Mouse (Mus musculus) hindbrain, embryonic 11.5 days (tissue): ENCODE measurements around the gene Slain1. TPM values are rescaled to one million over a fixed set of nuclear protein-coding genes. Genes with fewer than 3 reads are reported as not detected.

Experiments used
- ATAC-seq: fragments of 200-750 bp; cut with Nextera tagmentation; 2 replicates; pipeline ENCODE4 v1.8.0; 2017; ENCODE audit warnings: mild to moderate bottlenecking, moderate TSS enrichment, moderate library complexity; ENCODE audit not compliant: low FRiP score
- DNase-seq: peaks from one replicate; pipeline ENCODE4 v3.0.0-alpha.2; 2015; ENCODE audit warnings: low spot score
- H3K27ac ChIP-seq: fragments of 300-500 bp; sonication (generic); 2 replicates; pipeline ENCODE4 v1.5.1; 2014; ENCODE audit warnings: mild to moderate bottlenecking, low read depth, low read length
- H3K27me3 ChIP-seq: fragments of 300-500 bp; sonication (generic); 2 replicates; pipeline ENCODE4 v1.6.1; 2014; ENCODE audit warnings: mild to moderate bottlenecking, low read length, moderate library complexity, mixed read lengths; ENCODE audit not compliant: control insufficient read depth, insufficient read depth
- H3K36me3 ChIP-seq: fragments of 300-500 bp; sonication (generic); 2 replicates; pipeline ENCODE4 v1.6.1; 2014; ENCODE audit warnings: mild to moderate bottlenecking, low read length, moderate library complexity, mixed read lengths; ENCODE audit not compliant: control insufficient read depth, insufficient read depth
- H3K4me1 ChIP-seq: fragments of 300-500 bp; sonication (generic); replicated peaks from 2 replicates; pipeline ENCODE4 v1.6.1; 2014; ENCODE audit warnings: low read length, mixed read lengths; ENCODE audit not compliant: control insufficient read depth, insufficient read depth
- H3K4me2 ChIP-seq: fragments of 300-500 bp; sonication (generic); replicated peaks from 2 replicates; pipeline ENCODE4 v1.6.1; 2014; ENCODE audit warnings: mild to moderate bottlenecking, low read depth, low read length
- H3K4me3 ChIP-seq: fragments of 300-500 bp; sonication (generic); 2 replicates; pipeline ENCODE4 v1.5.1; 2014; ENCODE audit warnings: low read depth, low read length
- H3K9ac ChIP-seq: fragments of 300-500 bp; sonication (generic); 2 replicates; pipeline ENCODE4 v1.6.1; 2014; ENCODE audit warnings: low read depth, low read length
- H3K9me3 ChIP-seq: fragments of 300-500 bp; sonication (generic); 2 replicates; pipeline ENCODE4 v1.6.1; 2016; ENCODE audit warnings: low read length; ENCODE audit not compliant: control insufficient read depth
- WGBS: fragments of 180-500 bp; shearing (Covaris S2); extraction: QIAGEN DNeasy Blood & Tissue Kit; methylation state at CpG from one replicate; pipeline ENCODE4 v1.1.7; 2014; 5-methylcytosine and 5-hydroxymethylcytosine counted together
- polyA plus RNA-seq: library from polyadenylated mRNA; unstranded; fragments of >200 nt; fragmentation: Nextera tagmentation; extraction: Ambion mirVana; gene quantifications from 2 replicates; pipeline ENCODE4 v1.2.1, GENCODE M21; 2014

Slain1 gene
- polyA plus RNA-seq, 1 experiment from 2014 or later: 13.3 TPM

DNA sequence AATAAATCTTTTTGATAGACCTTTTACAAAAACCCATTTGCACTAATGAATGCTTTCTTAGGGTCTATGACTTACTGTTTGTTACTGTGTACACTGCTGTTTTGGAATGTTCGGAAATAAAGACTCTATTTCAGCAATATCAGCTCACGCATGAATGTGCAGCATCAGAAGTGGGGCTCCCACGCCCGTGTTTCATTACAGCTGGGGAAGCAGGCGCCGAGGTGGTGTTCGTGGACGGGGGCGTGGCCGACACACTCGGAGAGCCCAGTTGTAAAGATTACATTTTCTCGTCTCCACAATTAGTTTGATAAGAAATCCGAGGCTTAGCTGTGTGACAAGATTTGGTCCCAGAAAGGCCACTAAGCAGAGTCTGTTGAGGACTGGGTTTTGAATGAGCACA lies 54.7 kb downstream of the Slain1 start:
- DNase-seq (no peak), ATAC-seq (no peak)
- Histone ChIP-seq H3K9me3 (no peaks in the 10 kb centered on the region), H3K36me3 (0 out of 2 replicates have a peak, but pooled peaks cover 7% of the 10 kb centered on the region), H3K4me2 (no peak overlapping the region), H3K9ac (no peak overlapping the region), H3K27me3 (no peaks in the 10 kb centered on the region), H3K4me3 (no peak overlapping the region), H3K27ac (no peak overlapping the region), H3K4me1 (no peaks in the 10 kb centered on the region)
- WGBS: 90% methylated on average over 13 of the region's 13 CpGs

- H3K27ac ChIP-seq: no peak overlapping the region
- no peak overlapping the region for H3K4me3 ChIP-seq
- WGBS: 96% methylated on average over 6 of the region's 6 CpGs
- no peaks in the 10 kb centered on the region for H3K4me1 ChIP-seq
- H3K4me2 ChIP-seq: no peak overlapping the region
- H3K9ac ChIP-seq: no peak overlapping the region
- no peaks in the 10 kb centered on the region for H3K9me3 ChIP-seq
- no peaks in the 10 kb centered on the region for H3K27me3 ChIP-seq
- DNase-seq: no peak
- H3K36me3 ChIP-seq: 0 out of 2 replicates have a peak, but pooled peaks cover 7% of the 10 kb centered on the region
- no peak for ATAC-seq
Observed at GRCm38 (mm10) chr14:103706347-103706746, 56.3 kb downstream of the Slain1 start.

DNA sequence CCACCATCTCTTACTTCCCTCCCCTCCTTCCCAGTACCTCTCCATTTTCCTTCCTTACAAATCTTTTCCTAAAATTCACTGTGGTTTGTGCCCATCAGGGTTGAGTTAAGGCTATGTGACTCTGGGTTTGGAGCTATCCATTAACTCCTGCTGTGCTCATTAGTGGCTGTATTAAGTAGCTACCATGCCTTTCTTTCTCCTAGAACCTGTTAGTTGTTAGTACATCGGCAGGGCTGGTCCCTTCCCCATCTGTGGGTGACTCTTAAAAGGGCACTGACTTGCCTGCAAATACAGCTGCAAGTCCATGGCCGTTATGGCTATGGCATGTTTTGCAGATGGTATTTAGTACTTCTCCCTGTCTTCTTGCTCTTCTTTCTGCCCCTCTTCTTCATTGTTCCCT lies 58.6 kb downstream of the Slain1 start:
- Histone ChIP-seq H3K4me3 (no peak overlapping the region), H3K9ac (no peak overlapping the region), H3K27me3 (no peaks in the 10 kb centered on the region), H3K9me3 (no peaks in the 10 kb centered on the region), H3K4me2 (no peak overlapping the region), H3K36me3 (0 out of 2 replicates have a peak, but pooled peaks cover 4% of the 10 kb centered on the region), H3K27ac (no peak overlapping the region), H3K4me1 (no peaks in the 10 kb centered on the region)
- DNase-seq: no peak
- no peak for ATAC-seq
- WGBS: 82% methylated on average over 2 of the region's 2 CpGs

DNA sequence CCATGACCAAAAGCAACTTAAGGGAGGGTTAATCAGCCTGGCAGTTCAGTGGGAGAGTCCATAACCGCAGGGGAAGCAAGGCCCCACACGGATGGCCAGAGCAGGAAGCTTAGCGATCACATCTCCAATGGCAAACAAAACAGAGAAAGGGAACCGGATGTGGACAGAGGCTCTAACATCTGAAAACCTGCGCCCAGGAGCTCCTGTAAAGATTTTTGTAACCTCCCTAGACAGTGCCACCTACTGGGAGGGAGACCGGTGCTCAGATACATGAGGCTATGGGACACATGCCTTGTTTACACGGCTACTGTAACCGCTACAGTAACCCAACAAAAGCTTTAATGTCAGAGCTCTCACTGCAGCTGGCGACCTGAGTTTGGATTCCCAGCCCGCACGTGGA lies 59.2 kb downstream of the Slain1 start:
- Histone ChIP-seq H3K36me3 (no peaks in the 10 kb centered on the region), H3K9me3 (no peaks in the 10 kb centered on the region), H3K4me3 (no peak overlapping the region), H3K27ac (no peak overlapping the region), H3K27me3 (no peaks in the 10 kb centered on the region), H3K4me1 (no peaks in the 10 kb centered on the region), H3K4me2 (no peak overlapping the region), H3K9ac (no peak overlapping the region)
- ATAC-seq: no peak
- 90% methylated on average over 11 of the region's 11 CpGs for WGBS
- DNase-seq: no peak

DNA sequence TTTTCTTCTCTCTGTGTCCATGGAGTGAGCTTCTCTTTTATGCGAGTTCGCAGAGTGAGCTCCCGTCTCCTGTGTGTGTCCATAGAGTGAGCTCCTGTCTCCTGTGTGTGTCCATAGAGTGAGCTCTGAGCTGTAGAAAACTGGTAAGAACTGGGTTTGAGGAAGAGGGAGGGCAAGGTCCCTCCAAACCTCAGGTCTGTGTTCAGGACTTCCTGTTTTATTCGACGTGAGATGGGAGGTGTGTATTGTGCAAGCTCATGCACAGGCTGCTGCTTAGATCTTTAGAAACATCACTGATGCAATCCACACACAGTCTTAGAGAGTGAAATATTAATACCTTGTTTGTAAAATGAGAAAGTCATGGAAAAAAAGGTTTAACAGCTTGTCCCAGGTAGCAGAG lies 63.0 kb downstream of the Slain1 start:
- ATAC-seq (no peak), DNase-seq (no peak)
- no peak overlapping the region for H3K4me2 ChIP-seq
- 88% methylated on average over 5 of the region's 5 CpGs for WGBS
- no peaks in the 10 kb centered on the region for H3K4me1 ChIP-seq
- no peaks in the 10 kb centered on the region for H3K36me3 ChIP-seq
- H3K9ac ChIP-seq: no peak overlapping the region
- H3K27me3 ChIP-seq: no peaks in the 10 kb centered on the region; the same call in 1 of the 2 replicates
- no peaks in the 10 kb centered on the region for H3K9me3 ChIP-seq
- H3K4me3 ChIP-seq: no peak overlapping the region
- no peak overlapping the region for H3K27ac ChIP-seq

DNA sequence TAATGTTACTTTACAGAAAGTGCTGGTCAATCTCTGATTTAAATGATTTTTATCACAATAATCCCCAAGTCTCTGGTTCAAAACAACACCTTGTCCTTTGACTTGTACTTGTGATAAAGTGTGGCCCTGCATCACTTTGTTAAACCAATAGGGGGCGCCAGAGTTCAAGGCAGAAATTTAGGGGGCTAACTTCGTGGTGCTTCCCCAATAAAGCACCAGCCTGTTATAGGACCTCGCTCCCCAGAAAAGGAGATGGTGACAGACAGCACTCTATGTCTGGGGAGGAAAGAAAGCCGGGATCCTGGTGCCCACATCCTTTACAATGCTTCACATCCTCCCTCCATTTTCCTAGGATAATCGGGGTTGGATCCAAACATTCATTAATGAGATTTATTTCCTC lies 67.5 kb downstream of the Slain1 start:
- Histone ChIP-seq H3K9ac (no peak overlapping the region), H3K4me2 (no peak overlapping the region), H3K27me3 (no peaks in the 10 kb centered on the region; the same call in 1 of the 2 replicates), H3K9me3 (no peaks in the 10 kb centered on the region), H3K4me3 (no peak overlapping the region), H3K27ac (no peak overlapping the region), H3K36me3 (no peaks in the 10 kb centered on the region), H3K4me1 (peaks cover 2% of the 10 kb centered on the region; the same call in 1 of the 2 replicates)
- ATAC-seq (no peak), DNase-seq (peak; percentile 57)
- WGBS: 40% methylated on average over 5 of the region's 5 CpGs

GRCm38 (mm10) chr14:103717979-103718378 lies 68.0 kb downstream of the Slain1 start:
- H3K9me3 ChIP-seq: no peaks in the 10 kb centered on the region
- peaks cover 2% of the 10 kb centered on the region; the same call in 1 of the 2 replicates for H3K4me1 ChIP-seq
- H3K36me3 ChIP-seq: no peaks in the 10 kb centered on the region
- H3K4me3 ChIP-seq: no peak overlapping the region
- ATAC-seq: no peak
- 77% methylated on average over 5 of the region's 5 CpGs for WGBS
- no peak overlapping the region for H3K9ac ChIP-seq
- H3K4me2 ChIP-seq: no peak overlapping the region
- H3K27ac ChIP-seq: no peak overlapping the region
- no peak for DNase-seq
- H3K27me3 ChIP-seq: no peaks in the 10 kb centered on the region; the same call in 1 of the 2 replicates

GRCm38 (mm10) chr14:103718393-103718792 lies 68.4 kb downstream of the Slain1 start:
- Histone ChIP-seq H3K27me3 (no peaks in the 10 kb centered on the region; the same call in 1 of the 2 replicates), H3K9me3 (no peaks in the 10 kb centered on the region), H3K4me2 (no peak overlapping the region), H3K4me3 (no peak overlapping the region), H3K36me3 (no peaks in the 10 kb centered on the region), H3K27ac (no peak overlapping the region), H3K4me1 (peaks cover 2% of the 10 kb centered on the region; the same call in 1 of the 2 replicates), H3K9ac (no peak overlapping the region)
- ATAC-seq (no peak), DNase-seq (no peak)
- WGBS: 49% methylated on average over 5 of the region's 5 CpGs

- Histone ChIP-seq H3K9me3 (no peaks in the 10 kb centered on the region), H3K27ac (peak overlapping the region; percentile 77; the same call in 1 of the 2 replicates), H3K4me1 (peaks cover 2% of the 10 kb centered on the region; the same call in 1 of the 2 replicates), H3K4me3 (no peak overlapping the region), H3K36me3 (no peaks in the 10 kb centered on the region), H3K27me3 (no peaks in the 10 kb centered on the region; the same call in 1 of the 2 replicates), H3K4me2 (peak overlapping the region; percentile 32), H3K9ac (peak overlapping the region; percentile 52)
- DNase-seq (peak; percentile 95), ATAC-seq (peak; percentile 86)
- WGBS: 24% methylated on average over 15 of the region's 15 CpGs
Observed at GRCm38 (mm10) chr14:103718836-103719575, 69.0 kb downstream of the Slain1 start.
